Mouse (Mus musculus): ENCODE data around the gene Nlrp10.

The Nlrp10 gene

DNA sequence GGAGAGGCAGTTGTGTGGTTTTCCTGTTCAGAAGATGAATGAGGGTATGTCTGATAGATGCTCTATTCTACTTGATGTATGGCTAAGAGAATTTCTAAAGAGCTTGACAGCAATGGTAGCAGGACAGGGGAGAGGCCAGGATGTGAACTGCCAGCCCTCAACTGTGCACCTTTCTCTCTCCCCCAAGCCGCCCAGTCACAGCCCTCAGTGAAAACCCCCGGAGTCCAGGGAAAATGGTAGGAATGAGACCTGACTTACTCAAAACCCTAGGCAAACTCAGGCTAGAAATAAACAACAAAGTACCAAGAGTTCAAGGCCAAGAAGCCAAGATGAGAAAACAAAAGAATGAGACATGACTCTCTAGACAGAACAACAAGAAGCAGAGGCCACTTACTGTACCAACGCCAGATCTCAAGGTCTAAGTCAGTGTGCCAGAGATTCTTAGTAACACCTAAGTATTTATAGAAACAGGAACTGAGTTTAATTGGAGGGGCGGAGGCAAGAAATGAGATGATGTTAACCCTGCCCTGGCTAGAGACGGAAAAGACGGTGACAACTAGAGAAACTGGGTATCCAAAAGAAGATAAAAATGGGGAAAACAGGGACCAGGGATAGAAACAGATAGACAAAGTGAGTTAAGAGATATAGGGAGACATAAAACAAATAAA, at the start of gene Nlrp10:
Nlrp10 (minus strand) TSS at position 453 of the 668 bp plus-strand sequence.
- no peak for DNase-seq (ENCODE audit: low spot score)

DNA sequence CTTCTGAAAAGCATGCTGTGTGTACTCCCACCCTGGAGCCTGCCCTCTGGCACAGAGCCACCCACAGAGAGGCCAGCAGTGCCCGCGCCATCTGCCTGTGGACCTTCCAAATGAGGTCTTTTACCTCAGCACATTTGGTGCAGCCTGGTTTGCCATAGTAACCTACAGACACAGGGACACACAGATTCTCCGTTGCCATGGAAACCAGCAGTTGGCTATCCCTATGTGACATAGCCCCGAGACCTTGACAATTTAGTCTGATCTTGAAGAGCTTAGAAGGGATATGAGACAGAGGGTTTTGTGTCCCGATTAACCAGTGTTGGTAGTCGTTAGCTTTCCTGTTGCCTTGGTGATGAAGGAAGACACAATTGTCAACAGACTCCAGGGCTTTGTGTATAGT, 42.3 kb upstream of the Nlrp10 start:
- no peak for DNase-seq (ENCODE audit: low spot score)

DNA sequence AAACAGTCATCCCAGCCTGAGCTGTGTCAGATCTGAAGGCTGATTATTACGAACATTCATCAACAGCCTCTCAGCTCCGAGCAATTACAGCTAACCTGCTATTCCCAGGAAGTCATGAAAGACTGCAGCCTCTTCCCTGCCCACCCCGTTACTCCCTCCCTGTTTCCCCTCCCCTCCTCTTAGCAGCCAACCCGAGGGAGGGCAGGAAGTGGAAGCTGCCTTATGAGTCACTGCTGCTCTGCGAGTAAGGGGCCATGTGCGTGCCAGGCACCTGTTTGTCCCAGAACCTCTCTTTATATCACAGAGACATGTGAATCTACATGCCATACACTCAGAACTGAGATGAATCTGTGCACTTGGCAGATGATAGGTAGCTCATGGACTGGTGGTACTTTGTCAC, 38.2 kb upstream of the Nlrp10 start:
- no peak for DNase-seq (ENCODE audit: low spot score)

DNA sequence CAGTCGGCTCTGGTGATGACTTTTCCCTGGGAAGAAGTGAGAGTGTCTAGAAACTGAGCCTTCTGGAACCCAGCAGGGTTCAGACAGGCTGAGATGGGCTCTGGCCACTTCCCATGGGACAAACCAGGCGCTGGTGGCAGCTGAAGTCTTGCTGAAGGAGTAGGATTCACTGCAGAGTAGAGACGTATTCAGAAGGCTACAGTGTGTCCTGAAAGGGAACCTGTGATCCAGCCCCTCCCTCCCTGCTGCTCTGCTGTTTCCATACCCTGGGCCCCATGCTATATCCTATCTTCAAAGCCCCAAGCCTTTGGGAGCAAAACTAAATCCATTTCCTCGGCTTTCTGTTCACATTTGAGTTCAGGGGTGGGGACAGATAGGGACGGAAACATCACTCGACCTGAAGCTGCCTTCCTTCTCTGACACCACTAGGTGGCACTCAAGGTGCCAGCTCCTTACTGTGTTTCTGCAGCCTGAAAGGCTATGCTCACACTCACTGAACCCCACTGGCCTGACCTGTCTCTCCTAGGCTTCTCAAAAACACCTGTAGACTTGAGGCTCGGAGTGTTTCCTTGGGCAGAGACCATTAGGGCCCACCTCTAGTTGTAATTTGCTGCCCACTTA, 36.9 kb upstream of the Nlrp10 start:
- peak; percentile 28 for DNase-seq (ENCODE audit: low spot score)

DNA sequence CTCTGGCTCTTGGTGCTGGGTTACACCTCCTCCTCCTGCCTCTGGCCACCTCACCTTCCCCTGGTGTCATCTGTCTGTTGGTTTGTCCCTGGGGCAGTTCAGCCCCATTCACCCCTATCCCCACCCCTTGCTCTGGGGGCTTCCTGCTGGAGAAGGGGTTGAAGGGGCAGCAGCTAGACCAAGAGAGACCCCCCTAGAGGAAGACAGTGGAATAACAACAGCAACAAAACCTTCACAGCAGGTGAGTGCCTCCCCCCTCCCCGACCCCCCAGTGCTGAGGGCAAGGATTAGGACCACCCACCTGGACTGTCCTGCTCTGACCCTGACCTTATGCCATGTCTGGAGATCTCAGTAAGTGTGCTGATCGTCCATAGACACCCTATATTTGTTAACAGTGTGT, 36.0 kb upstream of the Nlrp10 start:
- no peak for DNase-seq (ENCODE audit: low spot score)

DNA sequence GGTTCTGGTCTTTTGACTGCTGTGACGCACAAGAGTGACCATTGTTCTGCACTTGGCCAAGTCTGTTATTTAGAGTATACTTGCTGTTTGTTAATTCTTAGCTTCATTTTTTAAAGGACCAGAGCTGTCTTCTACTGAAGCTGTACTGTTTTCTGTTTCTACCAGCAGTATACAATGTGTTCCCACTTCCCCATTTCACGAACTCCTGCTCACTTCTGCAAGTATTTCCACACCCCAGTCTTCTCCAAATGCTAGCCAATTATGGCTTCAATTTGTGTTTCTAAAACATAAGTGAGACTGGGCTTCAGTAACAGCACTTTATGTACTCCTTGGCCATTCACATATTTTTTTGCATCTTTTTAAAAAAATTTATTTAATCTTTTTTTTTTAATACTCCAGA, 27.8 kb upstream of the Nlrp10 start:
- DNase-seq (ENCODE audit: low spot score) = no peak

DNA sequence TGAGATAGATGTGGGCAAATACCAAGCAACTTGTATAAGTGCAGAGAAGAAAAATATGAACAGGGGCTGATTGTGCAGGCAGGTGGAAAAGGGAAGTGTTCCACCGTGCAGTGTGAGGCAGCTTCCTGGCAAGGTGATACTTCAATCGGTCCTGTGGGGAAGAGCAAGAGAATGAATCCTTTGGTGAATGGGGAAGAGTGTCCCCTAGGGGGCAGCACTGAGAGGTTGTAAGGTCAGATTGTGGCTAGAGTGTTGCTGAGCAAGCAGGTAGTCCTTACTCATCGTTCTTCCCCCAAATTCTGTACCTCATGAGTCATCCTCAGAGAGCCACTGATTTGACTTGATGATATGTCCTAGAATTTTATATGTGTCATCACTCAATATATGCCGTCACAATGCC, 24.2 kb upstream of the Nlrp10 start:
- peak; percentile 10 for DNase-seq (ENCODE audit: low spot score)

DNA sequence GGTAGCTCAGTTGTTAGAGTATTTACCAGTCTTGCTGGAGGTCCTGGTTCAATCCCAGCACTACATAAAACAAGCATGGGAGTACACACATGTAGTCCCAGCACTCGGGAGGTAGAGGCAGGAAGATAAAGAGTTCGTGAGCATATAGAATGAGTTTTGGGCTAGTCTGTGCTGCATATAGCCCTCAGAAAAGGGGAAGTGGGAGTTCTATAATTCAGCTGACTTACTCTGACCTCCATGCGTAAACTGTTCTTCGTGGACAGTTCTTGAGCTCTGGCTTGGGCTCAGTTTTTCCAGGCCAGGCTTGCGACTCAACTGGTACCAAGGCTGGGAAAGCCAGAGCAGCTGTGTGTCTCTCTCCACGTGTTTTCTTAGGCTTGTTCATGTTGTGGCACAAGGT, 22.8 kb upstream of the Nlrp10 start:
- DNase-seq (ENCODE audit: low spot score) = no peak

DNA sequence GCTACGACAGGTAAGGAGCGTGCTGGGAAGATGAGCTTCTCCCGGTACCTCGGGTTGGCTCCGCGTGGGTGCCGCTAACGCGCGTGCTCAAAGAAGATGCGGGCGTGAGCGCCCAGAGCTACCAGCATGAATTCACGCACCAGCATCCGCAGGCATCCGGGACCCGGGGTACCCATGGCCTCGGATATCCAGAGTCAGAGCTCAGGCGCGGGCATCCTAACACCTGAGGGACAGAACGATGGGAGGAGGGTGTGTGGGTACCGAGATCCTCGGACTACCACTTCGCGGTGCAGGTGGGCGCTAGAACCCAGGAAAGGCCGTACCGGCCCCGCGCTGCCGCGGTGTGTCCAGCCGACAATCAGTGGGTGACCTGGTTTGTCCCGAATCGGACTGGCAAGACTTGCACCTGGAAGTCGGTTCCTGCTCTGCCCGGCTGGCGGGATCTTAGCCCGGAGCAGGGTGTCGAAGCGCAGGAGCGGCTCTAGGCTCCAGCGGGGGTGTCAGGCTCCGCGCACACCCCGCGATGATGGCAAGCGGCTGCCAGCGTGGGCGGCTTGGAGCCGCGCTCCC, 20.9 kb upstream of the Nlrp10 start:
- peak; percentile 15 for DNase-seq (ENCODE audit: low spot score)

DNA sequence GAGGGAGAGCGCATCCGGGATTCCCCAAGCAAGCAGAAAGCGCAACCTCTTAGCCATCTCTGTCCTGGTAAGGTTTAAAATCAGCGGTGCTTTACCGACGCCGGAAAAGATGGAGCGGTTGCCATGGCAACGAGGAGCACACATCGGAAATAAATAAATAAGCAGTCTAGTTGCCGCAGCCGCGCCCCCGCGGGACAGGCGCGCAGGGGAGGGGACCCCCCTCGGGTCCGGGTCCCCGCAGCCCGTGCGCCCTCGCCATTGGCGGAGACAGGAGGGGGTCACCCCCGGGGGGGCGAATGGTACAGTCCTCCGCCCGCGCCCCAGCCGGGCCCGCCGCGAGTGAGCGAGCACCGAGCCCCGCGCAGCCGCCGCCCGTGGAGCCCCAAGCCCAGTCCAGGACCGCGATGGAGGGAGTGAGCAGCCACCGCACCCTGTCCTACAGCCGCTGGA, 20.4 kb upstream of the Nlrp10 start, which contains the start of gene Tub:
Tub (plus strand) TSS at position 27 of the 450 bp plus-strand sequence.
- DNase-seq (ENCODE audit: low spot score) = peak; percentile 53

DNA sequence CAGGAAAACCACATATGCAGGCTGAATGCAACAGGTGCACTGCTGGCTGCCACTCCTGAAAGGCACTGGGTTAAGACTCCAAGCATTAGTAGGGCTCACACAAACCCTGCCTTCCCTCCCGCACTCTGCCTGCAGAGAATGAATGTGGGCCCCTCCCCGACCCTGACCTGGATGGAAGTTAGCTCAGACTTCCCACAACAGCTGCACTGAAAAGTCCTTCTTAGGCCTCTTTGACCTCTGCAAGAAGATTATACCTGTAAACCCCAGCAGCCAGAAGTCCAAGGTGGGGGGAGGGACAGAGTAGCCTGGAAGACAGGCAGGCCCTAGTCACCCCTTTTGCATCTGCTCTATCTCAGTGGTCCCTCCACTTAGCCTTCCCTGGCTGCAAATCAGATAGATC, 19.3 kb upstream of the Nlrp10 start:
- no peak for DNase-seq (ENCODE audit: low spot score)

DNA sequence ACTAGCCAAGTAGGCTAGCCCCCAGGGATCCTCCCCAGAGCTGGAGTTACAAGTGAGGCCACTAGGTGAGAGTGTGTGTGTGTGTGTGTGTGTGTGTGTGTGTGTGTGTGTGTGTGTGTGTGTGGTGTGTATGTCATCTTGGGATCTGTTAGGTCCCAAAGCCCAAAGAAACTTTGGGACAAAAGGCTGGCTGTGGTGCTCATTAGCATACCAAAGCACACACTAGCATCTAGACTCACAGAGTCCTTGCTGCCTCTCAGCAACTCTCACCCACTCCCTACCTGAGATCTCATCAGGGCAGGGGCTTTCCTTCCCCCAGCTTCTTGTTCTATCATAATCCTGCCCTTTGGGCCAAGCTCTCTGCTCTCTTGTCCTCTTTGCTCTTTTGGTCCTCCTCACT, 18.6 kb upstream of the Nlrp10 start:
- DNase-seq (ENCODE audit: low spot score) = no peak

DNA sequence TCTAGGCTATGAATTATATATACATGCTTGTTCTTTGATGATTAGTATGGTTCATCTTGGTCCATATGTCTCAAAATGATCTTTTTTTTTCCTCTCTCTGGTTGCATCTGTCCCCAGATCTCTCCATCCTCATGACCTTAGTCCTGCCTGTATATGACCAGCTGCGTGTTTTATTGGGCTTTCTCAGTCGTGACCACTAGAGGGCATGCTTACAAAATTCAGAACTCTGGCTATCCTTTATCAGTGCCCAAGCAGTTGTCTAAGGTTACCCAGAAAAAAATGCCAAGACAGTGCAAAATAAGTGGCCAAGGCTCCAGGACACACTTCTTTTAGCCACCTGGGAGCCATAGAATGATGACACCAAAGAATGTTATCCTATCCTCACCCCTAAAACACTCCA, 14.0 kb upstream of the Nlrp10 start:
- peak; percentile 23 for DNase-seq (ENCODE audit: low spot score)

DNA sequence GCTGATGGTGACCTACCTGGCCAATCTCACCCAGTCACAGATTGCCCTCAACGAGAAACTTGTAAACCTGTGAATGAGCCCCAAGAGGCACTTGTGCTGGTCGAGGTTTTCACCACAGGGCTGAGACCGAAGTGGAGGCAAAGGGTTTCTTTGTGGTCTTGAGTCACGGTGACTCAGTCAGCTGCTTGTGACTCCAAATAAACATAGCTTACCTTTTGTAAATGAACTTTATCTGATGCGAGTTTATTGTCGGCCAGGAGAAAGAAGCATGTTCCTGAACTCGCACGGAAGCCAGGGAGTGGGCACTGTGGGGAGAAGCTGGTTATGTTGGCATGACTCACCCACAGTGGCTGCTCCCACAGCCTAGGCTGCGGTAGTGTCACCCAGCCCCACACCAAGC, 11.5 kb upstream of the Nlrp10 start:
- no peak for DNase-seq (ENCODE audit: low spot score)

DNA sequence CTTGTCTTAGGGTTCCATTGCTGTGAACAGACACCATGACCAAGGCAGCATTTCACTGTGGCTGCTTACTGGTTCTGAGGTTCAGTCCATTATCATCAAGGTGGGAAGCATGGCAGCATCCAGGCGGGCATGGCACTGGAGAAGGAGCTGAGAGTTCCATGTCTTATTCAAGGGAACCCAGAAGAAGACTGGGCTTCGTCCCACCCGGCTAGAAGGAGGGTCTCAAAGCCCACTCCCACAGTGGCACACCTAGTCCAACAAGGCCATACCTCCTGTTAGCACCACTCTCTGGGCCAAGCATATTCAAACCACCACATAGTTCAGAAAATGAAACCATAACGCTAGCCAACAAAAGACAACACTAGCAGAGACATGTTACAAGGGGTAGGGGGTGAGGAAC, 6.6 kb upstream of the Nlrp10 start:
- no peak for DNase-seq (ENCODE audit: low spot score)

DNA sequence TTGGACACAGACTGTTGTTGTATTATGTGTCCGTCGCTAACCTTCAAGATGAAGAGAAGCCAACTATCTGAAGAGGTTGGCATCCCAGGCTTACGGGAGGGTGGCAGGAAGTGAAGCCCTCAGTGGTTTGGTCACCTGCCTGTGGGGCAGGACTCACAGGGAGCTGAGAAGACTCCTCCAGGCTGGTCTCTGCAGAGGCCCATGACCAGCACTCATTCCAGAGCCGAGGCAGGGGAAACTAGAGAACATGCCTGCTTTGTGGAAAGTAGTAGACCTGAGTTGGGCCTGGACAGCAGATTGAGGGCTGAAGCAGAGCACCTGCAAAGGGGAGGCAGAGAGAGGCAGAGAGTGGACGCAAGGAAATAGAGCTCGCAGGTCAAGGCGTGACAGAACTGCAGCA, 5.4 kb upstream of the Nlrp10 start:
- DNase-seq (ENCODE audit: low spot score) = no peak

DNA sequence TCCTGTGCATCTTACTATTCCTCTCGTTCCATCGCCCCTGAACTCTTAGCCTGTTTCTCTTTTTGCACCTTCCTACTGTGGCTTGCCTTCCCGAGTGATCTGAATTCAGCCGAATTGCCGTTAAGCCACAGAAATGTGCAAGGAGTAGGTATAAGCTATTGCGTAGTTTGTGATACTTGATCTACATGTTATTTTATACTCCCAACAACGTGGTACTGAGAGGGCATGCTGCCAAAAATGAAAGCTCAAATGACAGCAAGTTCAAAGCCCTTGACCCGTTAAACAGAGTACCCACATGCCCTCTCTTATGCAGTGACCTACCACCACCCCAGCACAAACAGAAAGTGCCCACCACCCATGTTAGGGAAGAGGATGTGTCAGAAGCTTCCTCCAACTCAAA, 4.9 kb upstream of the Nlrp10 start:
- no peak for DNase-seq (ENCODE audit: low spot score)

DNA sequence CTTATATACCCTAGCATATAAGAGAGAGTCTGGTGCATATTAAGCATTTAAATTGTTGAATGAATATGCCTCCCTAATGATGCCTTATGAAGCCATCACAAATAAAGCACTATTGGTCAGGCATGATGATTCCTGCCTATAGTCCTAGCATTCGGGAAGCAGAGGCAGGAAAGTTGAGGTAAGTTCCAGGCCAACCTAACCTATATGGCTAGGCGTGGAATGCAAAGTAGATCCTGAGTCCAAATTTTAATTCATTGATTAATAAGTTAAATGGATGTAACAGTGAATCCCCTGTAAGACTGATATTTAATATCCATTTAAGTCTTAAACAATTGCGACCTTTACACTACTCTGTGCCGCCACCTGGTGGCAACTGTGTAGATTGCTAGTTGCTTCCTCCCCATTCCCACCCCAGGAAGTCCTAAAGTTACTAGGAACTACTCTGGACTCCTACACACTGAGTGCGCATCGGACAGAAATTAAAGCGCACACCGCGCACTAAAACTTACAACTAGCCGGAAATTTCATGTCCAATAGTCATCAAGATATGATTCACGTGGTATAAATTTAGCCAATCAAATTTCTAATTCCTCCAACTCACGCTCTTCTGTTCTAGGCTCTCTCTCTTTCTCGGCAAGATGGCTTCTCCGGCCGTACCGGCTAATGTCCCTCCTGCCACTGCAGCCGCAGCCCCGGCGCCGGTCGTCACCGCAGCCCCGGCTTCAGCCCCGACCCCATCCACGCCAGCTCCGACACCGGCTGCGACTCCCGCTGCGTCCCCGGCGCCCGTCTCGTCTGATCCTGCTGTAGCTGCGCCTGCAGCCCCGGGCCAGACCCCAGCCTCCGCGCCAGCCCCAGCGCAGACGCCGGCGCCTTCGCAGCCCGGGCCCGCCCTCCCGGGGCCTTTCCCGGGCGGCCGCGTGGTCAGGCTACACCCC, 4.1 kb upstream of the Nlrp10 start, which contains the start of gene Eif3f:
Eif3f (plus strand) TSS at position 624 of the 938 bp plus-strand sequence.
- DNase-seq (ENCODE audit: low spot score) = peak; percentile 94

DNA sequence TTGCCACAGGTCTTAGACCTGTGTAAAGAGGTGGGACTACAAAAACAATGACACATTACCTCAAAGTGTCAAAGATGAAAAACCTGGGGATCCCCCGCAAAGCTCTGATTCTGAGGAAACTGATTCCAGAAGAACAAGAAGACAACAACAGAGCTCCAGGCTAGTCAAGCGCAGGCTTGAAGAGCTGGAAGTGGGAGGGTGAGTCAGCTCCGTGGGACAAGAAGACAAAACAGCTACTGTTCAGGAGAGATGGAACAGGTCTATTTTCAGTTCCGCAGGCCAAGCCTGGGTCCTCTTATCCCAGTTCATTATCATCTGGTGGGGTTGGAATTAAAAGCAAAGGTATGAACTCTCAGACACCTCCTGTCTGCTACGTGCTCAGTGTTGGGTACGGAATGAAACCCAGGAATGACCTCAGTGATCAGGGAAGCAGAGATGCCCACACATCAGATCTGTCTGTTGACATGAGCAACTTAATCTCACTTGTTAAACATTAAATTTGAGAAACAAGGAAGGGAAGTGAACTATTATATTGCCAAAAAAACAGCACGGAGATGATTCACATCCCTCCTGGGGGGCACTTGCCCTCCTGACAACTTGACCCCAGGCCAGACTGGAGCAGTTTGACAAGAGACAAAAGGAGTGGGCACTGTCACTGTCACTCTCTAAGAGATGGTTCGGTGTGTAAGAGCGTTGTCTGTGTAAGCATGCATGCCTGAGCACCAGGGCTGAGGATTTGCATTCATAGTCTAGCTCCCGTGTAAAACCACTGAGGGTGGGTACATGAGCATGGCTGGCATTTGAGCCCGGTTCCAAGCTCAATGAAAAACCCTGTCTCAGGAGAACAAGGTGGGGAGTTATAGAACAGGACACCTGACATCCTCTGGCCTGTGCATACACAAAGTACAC, 1.4 kb downstream of the Nlrp10 start:
- no peak for DNase-seq (ENCODE audit: low spot score)

DNA sequence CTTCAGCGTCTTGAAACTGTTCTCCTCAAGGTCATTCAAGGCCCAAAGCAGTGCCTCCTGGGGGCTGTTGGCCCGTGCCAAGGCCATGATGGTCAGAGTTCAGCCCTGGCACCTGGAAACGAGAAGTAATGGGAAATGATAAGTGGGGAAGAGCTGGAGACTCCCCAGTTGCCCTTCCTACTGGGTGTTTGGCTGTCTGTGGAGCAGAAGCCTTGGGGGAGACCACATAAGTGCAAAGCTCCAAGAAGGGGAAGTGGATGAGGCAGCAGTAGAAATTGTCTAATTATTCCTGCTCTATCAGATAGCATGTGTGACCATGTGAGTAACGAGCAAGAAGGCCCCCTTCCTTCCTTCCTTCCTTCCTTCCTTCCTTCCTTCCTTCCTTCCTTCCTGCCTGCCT, 2.9 kb downstream of the Nlrp10 start:
- DNase-seq (ENCODE audit: low spot score) = no peak

DNA sequence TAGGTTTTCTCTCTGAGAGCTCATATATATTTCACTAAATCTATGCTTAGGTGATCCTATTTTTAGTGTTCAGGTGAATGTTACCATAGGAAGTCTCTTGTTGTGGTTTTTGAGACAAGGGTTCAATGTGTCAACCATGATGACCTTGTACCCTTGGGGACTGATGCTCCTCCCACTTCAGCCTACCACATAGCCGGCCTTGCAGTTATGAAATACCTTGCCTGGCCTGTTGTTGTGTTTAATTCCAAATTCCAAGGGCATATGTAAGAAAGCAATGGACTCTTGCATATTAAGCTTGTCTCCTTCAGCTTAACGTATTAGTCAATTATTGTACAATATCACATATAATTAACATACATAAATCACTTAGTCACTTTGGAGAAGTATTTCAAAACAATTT, 26.0 kb downstream of the Nlrp10 start:
- no peak for DNase-seq (ENCODE audit: low spot score)
